Mouse (Mus musculus) ovary, adult 18-20 months (tissue): ENCODE data around the gene Arid3a.
A peak's percentile ranks its signal among the peaks of the same experiment; 100 is the strongest.

Experiments used
- DNase-seq: peaks from one replicate; pipeline ENCODE4 v3.0.0; 2022; ENCODE audit warnings: low spot score, mixed read lengths

Arid3a gene

GRCm38 (mm10) chr10:79908167-79909091 lies 18.4 kb upstream of the Arid3a start, which contains the start of gene Med16:
Gene Med16 (minus strand): TSS chr10:79908923.
- peak; percentile 94 for DNase-seq

GRCm38 (mm10) chr10:79909092-79909922 lies 17.5 kb upstream of the Arid3a start:
- DNase-seq = no peak

- DNase-seq = no peak
Measured at GRCm38 (mm10) chr10:79910556-79910955, 16.3 kb upstream of the Arid3a start, which contains the start of gene Gm26602. Gene Gm26602 (plus strand): TSS chr10:79910856.

GRCm38 (mm10) chr10:79912412-79912811 lies 14.4 kb upstream of the Arid3a start:
- DNase-seq = no peak

GRCm38 (mm10) chr10:79914131-79914947 lies 12.5 kb upstream of the Arid3a start:
- no peak for DNase-seq

GRCm38 (mm10) chr10:79914948-79915596 lies 11.8 kb upstream of the Arid3a start:
- no peak for DNase-seq

GRCm38 (mm10) chr10:79916081-79916480 lies 10.8 kb upstream of the Arid3a start:
- DNase-seq = no peak

- DNase-seq = peak; percentile 69
Measured at GRCm38 (mm10) chr10:79916808-79917531, 9.9 kb upstream of the Arid3a start, which contains the start of gene Kiss1r. Gene Kiss1r (plus strand): TSS chr10:79916971.

- no peak for DNase-seq
Measured at GRCm38 (mm10) chr10:79917532-79918100, 9.2 kb upstream of the Arid3a start.

GRCm38 (mm10) chr10:79918231-79919078 lies 8.4 kb upstream of the Arid3a start:
- DNase-seq = no peak

- no peak for DNase-seq
Measured at GRCm38 (mm10) chr10:79919251-79919849, 7.5 kb upstream of the Arid3a start.

- no peak for DNase-seq
Measured at GRCm38 (mm10) chr10:79920056-79920890, 6.6 kb upstream of the Arid3a start.

GRCm38 (mm10) chr10:79920958-79921535 lies 5.8 kb upstream of the Arid3a start, which contains the start of gene R3hdm4:
Gene R3hdm4 (minus strand): TSS chr10:79921208.
- no peak for DNase-seq

- DNase-seq = no peak
Measured at GRCm38 (mm10) chr10:79921572-79921971, 5.3 kb upstream of the Arid3a start.

- DNase-seq = peak; percentile 76
Measured at GRCm38 (mm10) chr10:79924998-79925784, 1.7 kb upstream of the Arid3a start.

GRCm38 (mm10) chr10:79925785-79926490 lies 905 bp upstream of the Arid3a start:
- DNase-seq = no peak
